Mouse (Mus musculus) ES-Bruce4 (cell line): ENCODE measurements at regions not wholly inside any gene's neighbourhood (a gene's known extent, or its start where the extent isn't known, plus 50 kb on each side); places are given as distances from the start of the nearest gene placed in this dataset.
A peak's percentile ranks its signal among the peaks of the same experiment; 100 is the strongest.

ENCODE experiments used
- H3K27ac ChIP-seq: 2 replicates; pipeline ENCODE4 v1.5.1; 2012; ENCODE audit warnings: low read length, inconsistent platforms; ENCODE audit not compliant: insufficient read depth
- H3K27me3 ChIP-seq: 2 replicates; pipeline ENCODE4 v1.6.1; 2012; ENCODE audit warnings: mild to moderate bottlenecking, low read length, inconsistent platforms; ENCODE audit not compliant: control insufficient read depth, poor library complexity, insufficient read depth, severe bottlenecking
- H3K36me3 ChIP-seq: 2 replicates; pipeline ENCODE4 v1.6.1; 2012; ENCODE audit warnings: inconsistent platforms, mild to moderate bottlenecking, low read length, moderate library complexity; ENCODE audit not compliant: control insufficient read depth, poor library complexity, insufficient read depth, severe bottlenecking
- H3K4me1 ChIP-seq: one replicate; pipeline ENCODE4 v1.8.1; 2011; ENCODE audit warnings: low read length; ENCODE audit not compliant: control insufficient read depth, insufficient read depth
- H3K4me3 ChIP-seq: 2 replicates; pipeline ENCODE4 v1.5.1; 2011; ENCODE audit warnings: low read depth, mild to moderate bottlenecking, low read length
- H3K9ac ChIP-seq: 2 replicates; pipeline ENCODE4 v1.6.1; 2012; ENCODE audit warnings: low read depth, mild to moderate bottlenecking, inconsistent platforms; ENCODE audit not compliant: poor library complexity, severe bottlenecking
- H3K9me3 ChIP-seq: replicated peaks from 2 replicates; pipeline ENCODE4 v1.6.1; 2012; ENCODE audit warnings: mild to moderate bottlenecking, low read length, inconsistent platforms; ENCODE audit not compliant: control insufficient read depth, poor library complexity, insufficient read depth, severe bottlenecking
- CTCF ChIP-seq: IDR thresholded peaks from one replicate; pipeline ENCODE4 v1.8.1; 2011; ENCODE audit warnings: low read depth, low read length
- EP300 ChIP-seq: IDR thresholded peaks from 2 replicates; pipeline ENCODE4 v1.6.1; 2011; ENCODE audit warnings: low read depth, low read length; ENCODE audit not compliant: insufficient read depth
- POLR2A ChIP-seq: IDR thresholded peaks from one replicate; pipeline ENCODE4 v1.8.1; 2011; ENCODE audit warnings: low read length; ENCODE audit not compliant: insufficient read depth

GRCm38 (mm10) chr2:8673751-8674378 lies 1164.5 kb upstream of the Celf2 start:
- no peak overlapping the region for H3K27ac ChIP-seq
- no peaks in the 10 kb centered on the region for H3K27me3 ChIP-seq
- H3K9me3 ChIP-seq: no peaks in the 10 kb centered on the region
- H3K4me3 ChIP-seq: no peak overlapping the region
- no peak overlapping the region for H3K9ac ChIP-seq
- no peaks in the 10 kb centered on the region for H3K4me1 ChIP-seq
- no peaks in the 10 kb centered on the region for H3K36me3 ChIP-seq
- TF ChIP-seq CTCF (peak; percentile 11), EP300 (no peak)

DNA sequence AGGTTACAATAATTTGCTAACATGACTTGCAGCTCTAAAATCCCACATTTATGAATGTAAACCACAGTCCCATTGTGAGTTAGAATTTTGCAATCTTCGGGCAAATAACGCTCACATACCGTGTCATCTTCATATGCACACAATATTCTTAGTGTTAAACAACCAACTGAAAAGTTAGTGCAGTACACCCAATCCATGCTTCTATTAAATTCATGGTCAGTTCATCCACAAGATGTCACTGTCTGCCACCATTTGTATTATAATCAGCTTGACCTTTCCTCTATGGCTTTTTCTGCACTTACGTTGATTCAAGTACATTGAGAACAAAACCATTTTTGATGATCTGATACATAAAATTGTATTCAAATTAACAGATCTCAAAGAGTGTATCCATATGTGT lies 1166.2 kb upstream of the Celf2 start:
- no peak for TF ChIP-seq EP300
- no peak for TF ChIP-seq POLR2A
- no peak for TF ChIP-seq CTCF
- H3K36me3 ChIP-seq: no peaks in the 10 kb centered on the region
- no peaks in the 10 kb centered on the region for H3K4me1 ChIP-seq
- H3K4me3 ChIP-seq: no peak overlapping the region
- H3K9me3 ChIP-seq: no peaks in the 10 kb centered on the region
- no peaks in the 10 kb centered on the region for H3K27me3 ChIP-seq
- H3K9ac ChIP-seq: no peak overlapping the region
- no peak overlapping the region for H3K27ac ChIP-seq

DNA sequence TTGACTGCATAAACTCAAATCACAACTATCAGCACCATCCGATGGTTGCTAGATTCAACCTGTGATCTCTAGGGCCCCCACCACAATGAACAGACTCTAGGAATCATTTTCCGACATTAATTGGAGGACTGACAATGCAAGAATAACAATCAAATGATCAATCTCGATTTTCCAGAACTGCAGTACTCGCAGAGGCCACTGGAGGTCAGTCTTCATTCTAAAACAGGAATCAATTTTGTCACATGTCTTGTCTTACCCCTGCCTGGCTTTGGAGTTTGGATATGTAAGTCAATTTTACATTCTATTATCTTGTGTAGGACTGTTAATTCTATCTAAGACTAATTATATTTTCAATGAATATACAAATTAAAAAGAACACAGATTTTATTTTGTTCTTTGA lies 1167.2 kb upstream of the Celf2 start:
- no peaks in the 10 kb centered on the region for H3K27me3 ChIP-seq
- H3K27ac ChIP-seq: no peak overlapping the region
- no peak for TF ChIP-seq POLR2A
- TF ChIP-seq EP300: no peak
- peak; percentile 25 for TF ChIP-seq CTCF
- H3K36me3 ChIP-seq: no peaks in the 10 kb centered on the region
- H3K9me3 ChIP-seq: no peaks in the 10 kb centered on the region
- H3K9ac ChIP-seq: no peak overlapping the region
- H3K4me1 ChIP-seq: no peaks in the 10 kb centered on the region
- H3K4me3 ChIP-seq: no peak overlapping the region

DNA sequence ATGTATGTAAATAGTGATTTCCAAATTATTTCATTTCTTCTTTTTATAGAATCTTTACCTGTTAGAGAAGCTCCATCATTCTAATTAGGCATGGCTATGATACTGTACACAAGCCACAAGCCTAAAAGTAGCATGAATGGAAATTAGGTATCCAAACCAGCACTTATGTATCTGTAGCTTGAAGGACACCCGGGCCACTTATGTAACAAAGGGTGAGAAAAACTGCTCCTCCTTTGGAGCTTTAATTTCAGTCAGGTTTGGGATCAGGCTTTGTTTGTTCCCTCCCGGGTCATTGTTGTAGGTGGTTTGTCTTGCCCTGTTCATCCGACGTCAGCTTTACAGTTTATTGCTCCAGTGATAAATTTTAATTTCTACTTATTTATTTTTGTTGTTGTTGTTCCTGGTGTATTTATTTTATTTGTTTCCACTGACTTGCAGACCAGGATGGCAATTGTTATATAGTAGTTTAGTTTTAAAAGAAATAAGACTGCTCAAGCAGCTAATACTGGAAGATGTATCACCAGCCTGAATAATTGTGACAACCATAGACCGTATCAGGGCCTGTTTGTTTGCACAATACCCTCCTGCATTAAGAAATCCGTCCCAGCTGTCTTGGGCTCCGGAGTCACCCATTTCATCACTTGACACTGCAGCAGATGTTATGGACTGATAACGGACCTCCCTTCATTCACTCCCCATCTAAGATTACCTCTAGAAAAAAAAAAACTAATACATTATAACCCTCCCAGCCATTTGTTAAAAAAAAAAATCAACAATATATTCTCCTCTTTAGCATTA lies 1181.7 kb upstream of the Celf2 start:
- H3K27me3 ChIP-seq: no peaks in the 10 kb centered on the region
- no peak overlapping the region for H3K4me3 ChIP-seq
- no peak overlapping the region for H3K27ac ChIP-seq
- TF ChIP-seq POLR2A (no peak), CTCF (no peak), EP300 (no peak)
- no peaks in the 10 kb centered on the region for H3K4me1 ChIP-seq
- no peak overlapping the region for H3K9ac ChIP-seq
- H3K36me3 ChIP-seq: no peaks in the 10 kb centered on the region
- no peaks in the 10 kb centered on the region for H3K9me3 ChIP-seq

DNA sequence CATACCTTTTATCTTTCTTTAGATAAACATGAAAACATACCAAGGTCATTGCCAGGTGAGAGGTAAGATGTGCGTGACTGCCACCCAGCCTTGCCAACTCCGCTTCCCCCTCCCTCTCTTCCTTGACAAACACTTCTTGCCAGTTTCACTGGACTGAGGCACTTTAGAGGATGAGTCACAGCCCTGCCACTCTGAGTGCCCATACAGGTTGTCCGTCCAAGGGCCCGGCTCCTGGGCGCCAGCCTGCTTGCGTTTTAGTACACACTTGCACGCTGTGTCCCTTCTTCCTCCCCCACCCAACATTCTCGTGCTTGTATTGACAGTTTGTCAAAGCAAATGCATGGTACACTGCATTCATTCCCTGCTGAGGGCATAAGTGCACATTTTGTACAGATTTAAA lies 1151.7 kb upstream of the 4930412O13Rik start:
- Histone ChIP-seq H3K9me3 (no peaks in the 10 kb centered on the region), H3K4me1 (no peaks in the 10 kb centered on the region), H3K27ac (no peak overlapping the region), H3K4me3 (no peak overlapping the region), H3K27me3 (no peaks in the 10 kb centered on the region; the same call in 1 of the 2 replicates), H3K36me3 (no peaks in the 10 kb centered on the region), H3K9ac (no peak overlapping the region)
- TF ChIP-seq CTCF (no peak), EP300 (no peak), POLR2A (no peak)

GRCm38 (mm10) chr2:8754142-8754541 lies 1126.9 kb upstream of the 4930412O13Rik start:
- H3K36me3 ChIP-seq: no peaks in the 10 kb centered on the region
- no peaks in the 10 kb centered on the region for H3K4me1 ChIP-seq
- no peaks in the 10 kb centered on the region for H3K9me3 ChIP-seq
- H3K9ac ChIP-seq: no peak overlapping the region
- H3K4me3 ChIP-seq: no peak overlapping the region
- no peak overlapping the region for H3K27ac ChIP-seq
- no peaks in the 10 kb centered on the region for H3K27me3 ChIP-seq
- TF ChIP-seq CTCF: no peak
- TF ChIP-seq EP300: no peak
- TF ChIP-seq POLR2A: no peak
